Mouse (Mus musculus) megakaryocyte, embryonic 14.5 days (primary cell): Measurements from ENCODE around the gene Pus3.

Experiments
- FLI1 ChIP-seq: IDR thresholded peaks from 2 replicates; pipeline ENCODE4 v1.6.1; 2012; ENCODE audit warnings: low read length, inconsistent platforms, mixed read lengths
- GATA1 ChIP-seq: IDR thresholded peaks from 3 replicates; pipeline ENCODE4 v1.6.1; 2012; ENCODE audit warnings: mixed read lengths, low read length, inconsistent platforms, borderline replicate concordance

- no peak for TF ChIP-seq GATA1
- no peak for TF ChIP-seq FLI1
Measured at GRCm38 (mm10) chr9:35614005-35614404, 55.6 kb downstream of the Pus3 start.
